In the genomic region with DNA sequence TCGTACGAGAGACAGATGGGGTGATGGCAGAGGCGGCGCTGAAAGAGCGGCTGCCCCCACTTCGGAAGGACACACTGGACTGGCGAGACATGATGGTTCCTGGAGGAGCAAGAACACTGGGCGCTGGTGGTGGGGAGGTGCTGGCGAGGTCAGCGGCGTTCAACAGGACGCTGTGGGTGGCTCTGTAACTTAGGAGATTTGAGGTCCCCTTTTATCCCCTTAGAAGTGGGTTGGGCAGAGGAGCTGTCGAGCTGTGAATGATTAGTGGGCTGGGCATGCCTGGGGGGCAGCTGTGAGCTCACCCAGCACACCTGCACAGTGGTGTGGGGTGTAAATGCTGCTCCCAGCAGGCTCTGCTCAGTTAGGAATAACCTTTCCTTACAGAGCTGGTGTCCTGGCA, we compare ENCODE assay signal across 19 mouse cellular contexts. TPM values are rescaled to one million over a fixed set of nuclear protein-coding genes. Genes with fewer than 3 reads are reported as not detected.
A peak's percentile ranks its signal among the peaks of the same experiment; 100 is the strongest.
DNase-seq lines count a peak whose midpoint lies in the region; ATAC-seq lines count a peak whose summit lies in the region.
"Had no signal": no experiment of that assay in that cellular context is flagged by ENCODE, and none has a peak within 500 bp of the region (broad histone marks: within the 10 kb centered on the region; RNA-seq: fewer than 3 reads in every experiment).

Krt5 (minus strand) TSS at position 179 of the 400 bp plus-strand sequence.

- no peaks in the 10 kb centered on the region for H3K36me3 ChIP-seq in forebrain, embryonic 11.5 days (ENCODE audit: control insufficient read depth, insufficient read depth, low read length)
- H3K36me3 ChIP-seq in forebrain, embryonic 10.5 days (replicated peaks), result no peaks in the 10 kb centered on the region
- no peaks in the 10 kb centered on the region for H3K36me3 ChIP-seq in limb, embryonic 13.5 days
- H3K36me3 ChIP-seq in kidney, embryonic 14.5 days (ENCODE audit: control insufficient read depth, insufficient read depth, low read length), result no peaks in the 10 kb centered on the region
- H3K36me3 ChIP-seq in intestine, embryonic 15.5 days, result no peaks in the 10 kb centered on the region

- H3K9me3 ChIP-seq in forebrain, embryonic 11.5 days (ENCODE audit: control insufficient read depth, low read length), result no peaks in the 10 kb centered on the region
- no peaks in the 10 kb centered on the region for H3K9me3 ChIP-seq in forebrain, embryonic 10.5 days
- H3K9me3 ChIP-seq in limb, embryonic 13.5 days, result no peaks in the 10 kb centered on the region
- no peaks in the 10 kb centered on the region for H3K9me3 ChIP-seq in kidney, embryonic 14.5 days (ENCODE audit: control insufficient read depth, low read length)
- H3K9me3 ChIP-seq in intestine, embryonic 15.5 days, result no peaks in the 10 kb centered on the region

- no peak within 1 kb of the TSS for H3K4me3 ChIP-seq in forebrain, embryonic 11.5 days (ENCODE audit: low read depth, low read length)
- no peak within 1 kb of the TSS for H3K4me3 ChIP-seq in forebrain, embryonic 10.5 days
- H3K4me3 ChIP-seq in limb, embryonic 13.5 days, result peak within 1 kb of the TSS; percentile 31
- no peak within 1 kb of the TSS for H3K4me3 ChIP-seq in kidney, embryonic 14.5 days (ENCODE audit: low read length)
- H3K4me3 ChIP-seq in intestine, embryonic 15.5 days (replicated peaks), result no peak within 1 kb of the TSS
- H3K4me3 ChIP-seq: heart, adult 2 months; left cerebral cortex, adult 2 months had no signal

- H3K9ac ChIP-seq in forebrain, embryonic 11.5 days (ENCODE audit: low read length), result no peak within 1 kb of the TSS
- peak within 1 kb of the TSS; percentile 8; the same call in 1 of the 2 replicates for H3K9ac ChIP-seq in limb, embryonic 13.5 days
- no peak within 1 kb of the TSS for H3K9ac ChIP-seq in kidney, embryonic 14.5 days (ENCODE audit: low read depth, low read length)
- no peak within 1 kb of the TSS for H3K9ac ChIP-seq in intestine, embryonic 15.5 days
- H3K9ac ChIP-seq: hindbrain, embryonic 14.5 days; liver, postnatal 0 days had no signal

- 79% methylated on average over 13 of the region's 13 CpGs for WGBS in forebrain, embryonic 11.5 days
- 85% methylated on average over 13 of the region's 13 CpGs for WGBS in forebrain, embryonic 10.5 days
- 65% methylated on average over 13 of the region's 13 CpGs for WGBS in limb, embryonic 13.5 days
- 68% methylated on average over 13 of the region's 13 CpGs for WGBS in kidney, embryonic 14.5 days
- WGBS in intestine, embryonic 15.5 days, result 60% methylated on average over 13 of the region's 13 CpGs

- H3K27ac ChIP-seq in forebrain, embryonic 11.5 days (ENCODE audit: low read depth, low read length), result no peak within 1 kb of the TSS
- no peak within 1 kb of the TSS for H3K27ac ChIP-seq in forebrain, embryonic 10.5 days
- no peak within 1 kb of the TSS for H3K27ac ChIP-seq in limb, embryonic 13.5 days
- no peak within 1 kb of the TSS for H3K27ac ChIP-seq in kidney, embryonic 14.5 days (ENCODE audit: low read depth, low read length)
- H3K27ac ChIP-seq in intestine, embryonic 15.5 days, result no peak within 1 kb of the TSS
- H3K27ac ChIP-seq: heart, adult 2 months; hindbrain, embryonic 14.5 days; left cerebral cortex, adult 2 months had no signal

- H3K27me3 ChIP-seq in forebrain, embryonic 11.5 days (ENCODE audit: control insufficient read depth, insufficient read depth, low read length), result no peaks in the 10 kb centered on the region
- H3K27me3 ChIP-seq in forebrain, embryonic 10.5 days (ENCODE audit: poor library complexity, severe bottlenecking), result no peaks in the 10 kb centered on the region
- no peaks in the 10 kb centered on the region for H3K27me3 ChIP-seq in limb, embryonic 13.5 days
- H3K27me3 ChIP-seq in kidney, embryonic 14.5 days (ENCODE audit: control insufficient read depth, insufficient read depth, low read length), result no peaks in the 10 kb centered on the region
- H3K27me3 ChIP-seq in intestine, embryonic 15.5 days (replicated peaks), result no peaks in the 10 kb centered on the region

- ATAC-seq in forebrain, embryonic 11.5 days (replicated peaks; ENCODE audit: low FRiP score), result no peak
- no peak for ATAC-seq in limb, embryonic 13.5 days (ENCODE audit: low FRiP score, low read depth)
- no peak for ATAC-seq in kidney, embryonic 14.5 days (ENCODE audit: low FRiP score, low TSS enrichment)
- no peak for ATAC-seq in intestine, embryonic 15.5 days
- ATAC-seq: intestine, postnatal 0 days; liver, postnatal 0 days had no signal

- DNase-seq in forebrain, embryonic 11.5 days (ENCODE audit: low spot score), result peak; percentile 43
- DNase-seq in forebrain, embryonic 10.5 days (ENCODE audit: extremely low spot score, low spot score), result no peak
- DNase-seq in thymus, postnatal 0 days (ENCODE audit: low spot score), result no peak
- DNase-seq in thymus, postnatal 36 days, result no peak
- peak; percentile 43 for DNase-seq in urinary bladder, postnatal 14 days (ENCODE audit: low spot score)
- DNase-seq: cerebellum, postnatal 10 days; heart, adult 2 months; kidney, postnatal 10 days; liver; liver, postnatal 0 days; midbrain, embryonic 14.5 days; right cerebral cortex, postnatal 14 days had no signal

- H3K4me1 ChIP-seq in forebrain, embryonic 11.5 days (replicated peaks; ENCODE audit: control insufficient read depth, insufficient read depth, low read length), result no peaks in the 10 kb centered on the region
- peaks cover 12% of the 10 kb centered on the region; the same call in 1 of the 2 replicates for H3K4me1 ChIP-seq in forebrain, embryonic 10.5 days
- H3K4me1 ChIP-seq in limb, embryonic 13.5 days, result no peaks in the 10 kb centered on the region
- no peaks in the 10 kb centered on the region for H3K4me1 ChIP-seq in kidney, embryonic 14.5 days (ENCODE audit: control insufficient read depth, insufficient read depth, low read length)
- no peaks in the 10 kb centered on the region; the same call in 1 of the 2 replicates for H3K4me1 ChIP-seq in intestine, embryonic 15.5 days (replicated peaks)

- no peak within 1 kb of the TSS for H3K4me2 ChIP-seq in forebrain, embryonic 11.5 days (ENCODE audit: low read depth, low read length, severe bottlenecking)
- H3K4me2 ChIP-seq in limb, embryonic 13.5 days (replicated peaks), result peak within 1 kb of the TSS; percentile 4; the same call in 1 of the 2 replicates
- H3K4me2 ChIP-seq in kidney, embryonic 14.5 days (replicated peaks; ENCODE audit: low read depth, low read length), result no peak within 1 kb of the TSS
- no peak within 1 kb of the TSS for H3K4me2 ChIP-seq in intestine, embryonic 15.5 days (replicated peaks)
- H3K4me2 ChIP-seq: hindbrain, embryonic 14.5 days had no signal

RNA-seq across cellular contexts. Expression of gene Krt5, which starts in this region (rescaled TPM):
- 0.57 and 0.67 TPM in 2 replicates for polyA plus RNA-seq in forebrain, embryonic 11.5 days (2014; fragmentation: Nextera tagmentation; extraction: Ambion mirVana)
- 0.37 and 0.41 TPM in 2 replicates for polyA plus RNA-seq in forebrain, embryonic 10.5 days (2016; fragmentation: Nextera tagmentation; extraction: Ambion mirVana)
- polyA plus RNA-seq in thymus, postnatal 0 days (2015; fragmentation: Nextera tagmentation; extraction: Ambion mirVana), result 110 and 117 TPM in 2 replicates
- 199 and 235 TPM in 2 replicates for polyA plus RNA-seq in limb, embryonic 13.5 days (2015; fragmentation: Nextera tagmentation; extraction: Ambion mirVana)
- not detected in 2 replicates for polyA plus RNA-seq in kidney, embryonic 14.5 days (2014; fragmentation: Nextera tagmentation; extraction: Ambion mirVana)
- 0.25 and 0.87 TPM in 2 replicates for polyA plus RNA-seq in intestine, embryonic 15.5 days (2015; fragmentation: Nextera tagmentation; extraction: Ambion mirVana)
- polyA plus RNA-seq: heart, postnatal 0 days; hindbrain, embryonic 14.5 days; liver, postnatal 0 days; midbrain, embryonic 14.5 days had no signal

Comparison
In these comparisons a context has a peak if more than half of its experiments do, and no peak if none do; other contexts are left out.
1. RNA of gene Krt5 (polyA plus RNA-seq): 199 to 235 TPM in limb, embryonic 13.5 days and 110 to 117 TPM in thymus, postnatal 0 days; 0.25 to 0.87 TPM in intestine, embryonic 15.5 days, 0.57 to 0.67 TPM in forebrain, embryonic 11.5 days, 0.37 to 0.41 TPM in forebrain, embryonic 10.5 days and not detected in kidney, embryonic 14.5 days; every median in the first group is over 10 times any median in the second.
2. Peak in DNase-seq in forebrain, embryonic 11.5 days; RNA of the gene not detected or under 1 TPM.